Mouse (Mus musculus) MEL (cell line): ENCODE measurements at regions not wholly inside any gene's neighbourhood (a gene's known extent, or its start where the extent isn't known, plus 50 kb on each side); places are given as distances from the start of the nearest gene placed in this dataset.

ENCODE experiments used
- CTCF ChIP-seq, 3 experiments: IDR thresholded peaks in 2 of 3; conservative IDR thresholded peaks in 1 of 3; 2 replicates each; pipeline ENCODE4 v1.5.1; 2011 to 2012; ENCODE audit warnings: low read length in 3 of 3, low read depth in 2 of 3, mild to moderate bottlenecking in 2 of 3, improper control_type of control experiment in 1 of 3, inconsistent platforms in 1 of 3, mixed read lengths in 1 of 3, moderate library complexity in 1 of 3; ENCODE audit not compliant: control insufficient read depth in 1 of 3, insufficient read depth in 1 of 3, poor library complexity in 1 of 3, severe bottlenecking in 1 of 3
- EP300 ChIP-seq, 2 experiments: IDR thresholded peaks; 2 replicates each; pipeline ENCODE4 v1.6.1; 2011; ENCODE audit warnings: improper control_type of control experiment in 2 of 2, low read length in 2 of 2, low read depth in 1 of 2, mild to moderate bottlenecking in 1 of 2
- POLR2A ChIP-seq, 2 experiments: IDR thresholded peaks; 2 replicates each; pipeline ENCODE4 v1.6.1; 2011 to 2012; ENCODE audit warnings: low read length in 2 of 2, mild to moderate bottlenecking in 2 of 2, control low read depth in 1 of 2, improper control_type of control experiment in 1 of 2, low read depth in 1 of 2, moderate library complexity in 1 of 2; ENCODE audit not compliant: control insufficient read depth in 1 of 2, insufficient read depth in 1 of 2, poor library complexity in 1 of 2
- RCOR1 ChIP-seq: IDR thresholded peaks from 2 replicates; pipeline ENCODE4 v1.6.1; 2012; ENCODE audit warnings: low read depth, mild to moderate bottlenecking, inconsistent platforms, low read length, improper control_type of control experiment
- TCF12 ChIP-seq: IDR thresholded peaks from 2 replicates; pipeline ENCODE4 v1.6.1; 2014; ENCODE audit warnings: low read depth, mild to moderate bottlenecking, inconsistent platforms, low read length, improper control_type of control experiment, moderate library complexity

DNA sequence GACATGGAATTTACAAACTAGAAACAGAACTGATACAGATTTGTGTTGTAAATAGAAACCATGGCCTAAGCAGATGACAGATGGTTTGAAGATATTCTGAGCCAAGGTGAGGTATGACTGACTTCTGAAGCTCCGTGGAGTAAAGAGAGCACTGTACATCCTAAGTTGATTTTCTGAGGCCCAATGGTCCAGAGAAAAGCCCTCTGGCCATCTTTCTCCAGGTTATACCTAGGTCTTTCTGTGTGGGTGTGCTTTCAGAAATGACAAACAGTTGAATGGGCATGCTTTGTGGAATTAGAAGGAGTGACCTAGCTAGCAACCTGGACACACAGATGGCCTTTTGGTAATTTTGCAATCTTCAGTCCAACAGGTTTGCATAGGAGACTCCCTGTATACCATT, 199.6 kb upstream of the Tfap2d start:
- TF ChIP-seq CTCF (IDR thresholded peaks at IDR 0.05 in 2 of 3, conservative IDR thresholded peaks at IDR 0.05 in 1 of 3; ENCODE audit: control insufficient read depth in 1 of 3, insufficient read depth in 1 of 3, low read depth in 2 of 3, low read length in 3 of 3, poor library complexity in 1 of 3, severe bottlenecking in 1 of 3) (no peak), POLR2A (IDR thresholded peaks at IDR 0.05; ENCODE audit: control insufficient read depth in 1 of 2, insufficient read depth in 1 of 2, low read depth in 1 of 2, low read length in 2 of 2, poor library complexity in 1 of 2) (no peak), EP300 (IDR thresholded peaks at IDR 0.05; ENCODE audit: low read depth in 1 of 2, low read length in 2 of 2) (no peak), TCF12 (no peak), RCOR1 (no peak)
